Mouse (Mus musculus) adrenal gland, postnatal 25 days (tissue): Measurements from ENCODE around the gene Anxa8. TPM values are rescaled to one million over a fixed set of nuclear protein-coding genes. Genes with fewer than 3 reads are reported as not detected.

ENCODE experiments used
- DNase-seq: peaks from one replicate; pipeline ENCODE4 v3.0.0; 2021; ENCODE audit warnings: mixed read lengths
- total RNA-seq: library from RNA; stranded (reverse); gene quantifications from 2 replicates; pipeline ENCODE4 v1.2.3, GENCODE M21; 2021

Gene Anxa8
- total RNA-seq, 1 experiment from 2014 or later = 1.3 TPM

DNA sequence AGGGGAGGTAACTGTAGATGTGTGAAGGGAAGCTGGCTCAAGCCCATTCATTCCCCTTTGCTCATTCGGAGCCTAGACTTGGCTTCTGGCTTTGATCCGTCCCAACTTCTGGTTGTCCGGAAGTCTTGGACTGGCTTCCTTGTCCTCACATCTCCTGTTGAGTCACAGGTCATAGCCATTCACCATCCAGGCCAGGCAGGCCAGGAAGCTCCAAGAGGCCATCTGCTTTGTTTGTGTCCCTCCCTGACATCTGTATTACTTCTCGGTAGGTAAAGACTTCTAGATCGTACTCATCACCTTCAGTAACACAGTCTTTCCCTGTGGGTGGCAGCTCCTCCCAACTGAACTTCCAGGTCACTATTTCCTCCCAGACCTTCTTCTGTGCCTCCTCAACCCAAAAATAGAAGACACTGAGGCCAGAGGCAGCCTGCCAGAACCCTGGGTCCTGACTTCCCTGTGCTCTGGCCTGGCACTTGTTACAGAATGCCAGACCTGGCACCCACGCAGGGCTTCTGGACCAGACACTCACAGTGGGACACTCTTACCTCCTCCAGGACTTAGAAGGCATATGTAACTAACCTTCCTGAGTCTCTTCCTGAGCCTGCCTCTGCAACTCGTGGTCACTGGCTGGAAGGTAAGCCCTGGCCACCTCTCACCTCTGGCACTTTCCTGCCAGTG, 33.4 kb downstream of the Anxa8 start:
- peak; percentile 13 for DNase-seq

GRCm38 (mm10) chr14:34120016-34120910, 34.5 kb downstream of the Anxa8 start:
- DNase-seq = no peak

DNA sequence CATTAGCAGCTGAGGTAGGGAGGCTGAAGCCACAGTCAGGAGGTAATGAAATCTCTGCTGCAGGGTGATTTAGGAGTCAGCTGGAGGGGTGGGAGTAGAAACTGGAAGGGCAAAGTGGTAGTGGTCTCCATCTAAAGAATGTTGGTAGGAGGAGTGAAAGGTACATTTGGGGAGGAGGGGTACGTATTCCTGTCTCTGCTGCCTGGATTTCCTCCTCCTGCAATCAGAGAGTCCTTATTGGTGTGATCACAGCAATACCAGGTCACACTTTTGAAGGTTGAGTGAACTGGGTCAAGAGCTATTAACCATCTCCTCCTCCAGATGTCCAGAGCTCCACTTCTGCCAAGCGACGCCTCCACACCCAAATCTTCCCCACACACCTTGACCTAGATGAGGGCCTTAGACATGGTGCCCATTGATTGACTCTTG, 35.2 kb downstream of the Anxa8 start:
- no peak for DNase-seq

- no peak for DNase-seq
These were observed 35.9 kb downstream of the Anxa8 start for GRCm38 (mm10) chr14:34121691-34122090.

- no peak for DNase-seq
These were observed 45.4 kb downstream of the Anxa8 start for GRCm38 (mm10) chr14:34131216-34131615.

DNA sequence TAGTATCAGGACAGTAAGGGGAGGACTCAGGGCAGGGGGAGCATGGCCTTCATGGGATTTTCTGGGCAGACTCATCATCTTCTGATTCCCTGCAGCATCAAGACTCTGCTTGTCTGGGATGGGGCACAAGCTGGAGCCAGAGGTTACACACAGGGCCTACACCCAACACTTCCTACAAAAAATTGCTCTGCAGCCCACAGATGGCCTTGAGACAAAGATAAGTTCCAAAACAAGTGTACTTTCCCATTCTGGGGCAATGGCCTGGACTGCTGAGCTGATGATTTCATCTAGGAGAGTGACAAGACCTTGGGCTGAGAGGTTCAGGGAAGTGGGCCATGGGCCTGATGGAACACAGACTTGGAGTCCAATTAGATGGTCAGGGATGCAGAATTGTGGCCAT, 49.6 kb downstream of the Anxa8 start:
- no peak for DNase-seq

- no peak for DNase-seq
These were observed 54.2 kb downstream of the Anxa8 start for GRCm38 (mm10) chr14:34139671-34140664.

DNA sequence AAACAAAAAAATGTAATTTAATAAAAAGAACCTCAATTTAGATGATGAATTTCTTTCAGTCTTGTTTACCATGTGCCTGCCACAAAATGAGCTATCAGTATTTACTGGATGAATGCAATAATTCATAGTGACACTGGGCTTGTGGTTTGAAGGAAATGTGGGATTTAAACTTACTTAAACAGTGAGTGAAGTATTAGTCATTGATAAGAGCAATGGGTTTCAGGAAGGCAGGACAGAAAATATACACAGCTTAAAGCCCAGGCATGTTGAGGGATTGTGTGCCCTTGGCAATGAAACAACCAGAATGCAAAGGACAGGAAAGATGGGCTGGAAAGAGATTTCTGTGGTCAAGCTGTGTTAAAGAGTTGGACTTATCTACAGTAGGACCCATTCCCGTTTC, 56.5 kb downstream of the Anxa8 start:
- no peak for DNase-seq

- DNase-seq = no peak
These were observed 57.1 kb downstream of the Anxa8 start for GRCm38 (mm10) chr14:34142915-34143314.

Other genes with a start within 250 kb of the Anxa8 start
- 10.4 and 10.8 TPM in 2 replicates for gene Gdf10, start 162.4 kb upstream of the Anxa8 start, total RNA-seq
- gene Gdf2, start 144.9 kb upstream of the Anxa8 start, total RNA-seq = not detected in 2 replicates
- not detected in 2 replicates for gene Rbp3, start 132.0 kb upstream of the Anxa8 start, total RNA-seq
- gene Zfp488, start 107.2 kb upstream of the Anxa8 start, total RNA-seq = 0.12 TPM in 1 of 2 replicates, not detected in the other
- not detected in 2 replicates for gene Gm30083, start 70.8 kb upstream of the Anxa8 start, total RNA-seq
- gene Gm5460, start 69.2 kb upstream of the Anxa8 start, total RNA-seq = not detected in 2 replicates
- gene Antxrl, start 33.3 kb upstream of the Anxa8 start, total RNA-seq = not detected in 2 replicates
- gene A630023A22Rik, start 16.8 kb downstream of the Anxa8 start, total RNA-seq = not detected in 2 replicates
- 0.15 TPM in 1 of 2 replicates, not detected in the other for gene Npy4r, start 66.5 kb downstream of the Anxa8 start, total RNA-seq
- 0.76 and 2.5 TPM in 2 replicates for gene Gprin2, start 115.7 kb downstream of the Anxa8 start, total RNA-seq
- 0.33 TPM in 1 of 2 replicates, not detected in the other for gene Syt15, start 133.6 kb downstream of the Anxa8 start, total RNA-seq
- gene Shld2, start 224.5 kb downstream of the Anxa8 start, total RNA-seq = 13.5 and 16.4 TPM in 2 replicates
- 148 and 181 TPM in 2 replicates for gene Glud1, start 224.7 kb downstream of the Anxa8 start, total RNA-seq